Mouse (Mus musculus) hindbrain, postnatal 0 days (tissue): ENCODE results near the gene Il31ra. TPM values are rescaled to one million over a fixed set of nuclear protein-coding genes. Genes with fewer than 3 reads are reported as not detected.

Source experiments
- ATAC-seq: fragments of 200-750 bp; cut with Nextera tagmentation; 2 replicates; pipeline ENCODE4 v1.8.0; 2017; ENCODE audit warnings: mild to moderate bottlenecking, moderate TSS enrichment, moderate library complexity
- DNase-seq: peaks from one replicate; pipeline ENCODE4 v3.0.0-alpha.2; 2015; ENCODE audit warnings: low spot score
- H3K27ac ChIP-seq: fragments of 300-500 bp; sonication (generic); 2 replicates; pipeline ENCODE4 v1.5.1; 2014; ENCODE audit warnings: mild to moderate bottlenecking
- H3K27me3 ChIP-seq: fragments of 300-500 bp; sonication (generic); 2 replicates; pipeline ENCODE4 v1.6.1; 2014; ENCODE audit warnings: low read length, mixed read lengths; ENCODE audit not compliant: insufficient read depth
- H3K36me3 ChIP-seq: fragments of 300-500 bp; sonication (generic); 2 replicates; pipeline ENCODE4 v1.6.1; 2014; ENCODE audit warnings: low read length, mixed read lengths; ENCODE audit not compliant: insufficient read depth
- H3K4me1 ChIP-seq: fragments of 300-500 bp; sonication (generic); 2 replicates; pipeline ENCODE4 v1.6.1; 2014; ENCODE audit warnings: antibody characterized with exemption, low read length, mixed read lengths; ENCODE audit not compliant: insufficient read depth
- H3K4me2 ChIP-seq: fragments of 300-500 bp; sonication (generic); 2 replicates; pipeline ENCODE4 v1.6.1; 2014; ENCODE audit warnings: low read depth, mild to moderate bottlenecking, low read length, moderate library complexity, mixed read lengths
- H3K4me3 ChIP-seq: fragments of 300-500 bp; sonication (generic); 2 replicates; pipeline ENCODE4 v1.5.1; 2014; ENCODE audit warnings: low read length
- H3K9ac ChIP-seq: fragments of 300-500 bp; sonication (generic); replicated peaks from 2 replicates; pipeline ENCODE4 v1.6.1; 2014; ENCODE audit warnings: mild to moderate bottlenecking, low read length, moderate library complexity, mixed read lengths
- H3K9me3 ChIP-seq: fragments of 300-500 bp; sonication (generic); 2 replicates; pipeline ENCODE4 v1.6.1; 2016; ENCODE audit warnings: low read length, mixed read lengths
- CTCF ChIP-seq: IDR thresholded peaks from 2 replicates; pipeline ENCODE4 v1.5.1; 2016; ENCODE audit warnings: antibody characterized with exemption, control low read depth, low read depth
- WGBS: fragments of 180-500 bp; shearing (Covaris S2); extraction: QIAGEN DNeasy Blood & Tissue Kit; methylation state at CpG from one replicate; pipeline ENCODE4 v1.1.7; 2014; 5-methylcytosine and 5-hydroxymethylcytosine counted together
- polyA plus RNA-seq: library from polyadenylated mRNA; unstranded; fragments of >200 nt; fragmentation: Nextera tagmentation; extraction: Ambion mirVana; gene quantifications from 2 replicates; pipeline ENCODE4 v1.2.1, GENCODE M21; 2015
- total RNA-seq: library from RNA; depleted of rRNA; stranded (reverse); fragments of >200 nt; gene quantifications from 2 replicates; pipeline ENCODE4 v1.2.3, GENCODE M21; 2014

Il31ra gene
- total and polyA plus RNA-seq, 2 experiments from 2014 or later, result not detected

- no peak for DNase-seq
- Histone ChIP-seq H3K4me2 (no peak overlapping the region), H3K27me3 (no peaks in the 10 kb centered on the region), H3K4me3 (no peak overlapping the region), H3K27ac (no peak overlapping the region), H3K9ac (no peak overlapping the region), H3K4me1 (no peaks in the 10 kb centered on the region), H3K36me3 (no peaks in the 10 kb centered on the region), H3K9me3 (no peaks in the 10 kb centered on the region)
- TF ChIP-seq CTCF, result no peak
- no peak for ATAC-seq
- WGBS, result 22% methylated on average over 1 of the region's 1 CpGs
Observed at GRCm38 (mm10) chr13:112527186-112527585, 67.0 kb downstream of the Il31ra start.

DNA sequence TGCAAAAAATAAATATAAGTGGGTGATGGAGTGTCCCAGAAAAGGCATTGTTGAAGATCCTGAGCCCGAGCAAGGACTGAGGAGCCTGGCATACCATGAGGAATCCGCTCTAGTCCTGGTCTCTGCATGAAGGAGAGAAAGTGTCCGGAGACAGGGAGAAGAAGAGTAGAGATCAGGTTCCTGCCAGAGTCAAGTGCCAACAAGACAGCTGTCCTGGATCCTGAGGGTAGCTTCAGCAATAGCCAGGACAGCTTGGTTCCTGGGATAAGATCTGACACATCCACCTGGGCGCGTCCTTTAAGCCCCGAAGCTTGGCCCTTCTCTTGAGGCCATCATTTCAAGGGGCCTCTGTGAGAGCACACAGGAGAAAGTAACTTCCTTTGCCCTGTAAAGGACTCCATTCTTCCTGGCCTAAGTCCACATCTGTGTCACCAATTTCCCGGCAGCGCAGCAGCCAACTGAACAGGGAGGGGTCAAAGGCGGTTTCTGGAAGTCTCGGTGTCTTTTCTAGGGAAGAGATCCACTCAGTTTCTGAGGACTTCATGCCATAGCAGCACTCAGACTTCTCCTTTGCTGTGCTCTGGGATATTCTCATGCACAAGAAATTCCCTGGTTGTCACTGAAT is 70.7 kb downstream of the Il31ra start:
- no peaks in the 10 kb centered on the region for H3K36me3 ChIP-seq
- 85% methylated on average over 10 of the region's 10 CpGs for WGBS
- no peaks in the 10 kb centered on the region for H3K4me1 ChIP-seq
- DNase-seq (no peak), ATAC-seq (no peak)
- H3K27ac ChIP-seq, result no peak overlapping the region
- no peaks in the 10 kb centered on the region for H3K27me3 ChIP-seq
- no peak overlapping the region for H3K4me3 ChIP-seq
- TF ChIP-seq CTCF, result no peak
- H3K9me3 ChIP-seq, result no peaks in the 10 kb centered on the region
- H3K4me2 ChIP-seq, result no peak overlapping the region
- H3K9ac ChIP-seq, result no peak overlapping the region

- Histone ChIP-seq H3K27ac (no peak overlapping the region), H3K27me3 (no peaks in the 10 kb centered on the region), H3K4me3 (no peak overlapping the region), H3K9ac (no peak overlapping the region), H3K4me2 (no peak overlapping the region), H3K9me3 (no peaks in the 10 kb centered on the region), H3K4me1 (no peaks in the 10 kb centered on the region), H3K36me3 (no peaks in the 10 kb centered on the region)
- WGBS, result 84% methylated on average over 3 of the region's 3 CpGs
- ATAC-seq (no peak), DNase-seq (no peak)
- no peak for TF ChIP-seq CTCF
Observed at GRCm38 (mm10) chr13:112522896-112523295, 71.3 kb downstream of the Il31ra start.

- Histone ChIP-seq H3K27me3 (no peaks in the 10 kb centered on the region), H3K4me3 (no peak overlapping the region), H3K9me3 (no peaks in the 10 kb centered on the region), H3K9ac (no peak overlapping the region), H3K36me3 (no peaks in the 10 kb centered on the region), H3K4me1 (no peaks in the 10 kb centered on the region), H3K4me2 (no peak overlapping the region), H3K27ac (no peak overlapping the region)
- WGBS, result 63% methylated on average over 6 of the region's 6 CpGs
- ATAC-seq (no peak), DNase-seq (no peak)
- TF ChIP-seq CTCF, result no peak
Observed at GRCm38 (mm10) chr13:112522261-112522660, 71.9 kb downstream of the Il31ra start.

DNA sequence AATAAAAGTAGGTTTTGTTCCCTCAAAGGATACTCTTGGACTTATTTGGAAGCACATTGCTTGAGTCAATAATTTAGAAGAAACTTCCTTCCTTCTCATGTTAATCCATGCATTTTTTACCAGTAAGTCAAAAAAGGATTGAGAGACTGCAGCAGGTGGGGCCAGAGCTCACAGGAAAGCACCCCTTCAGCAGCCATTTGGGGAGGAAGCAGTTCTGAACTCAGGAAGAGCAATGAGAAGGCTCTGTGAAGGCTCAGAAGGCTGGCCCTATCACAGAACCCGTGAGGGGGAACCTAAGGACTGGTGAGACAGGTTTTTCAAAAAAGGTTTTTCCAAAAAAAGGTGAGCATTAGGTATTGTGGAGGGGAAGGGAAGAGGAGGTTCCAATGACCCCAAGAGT is 79.6 kb downstream of the Il31ra start:
- Histone ChIP-seq H3K9me3 (no peaks in the 10 kb centered on the region), H3K36me3 (no peaks in the 10 kb centered on the region), H3K4me1 (no peaks in the 10 kb centered on the region), H3K27ac (no peak overlapping the region), H3K27me3 (no peaks in the 10 kb centered on the region), H3K9ac (no peak overlapping the region), H3K4me3 (no peak overlapping the region), H3K4me2 (no peak overlapping the region)
- ATAC-seq, result no peak
- 63% methylated on average over 1 of the region's 1 CpGs for WGBS
- no peak for TF ChIP-seq CTCF
- DNase-seq, result no peak

- ATAC-seq (no peak), DNase-seq (no peak)
- Histone ChIP-seq H3K9me3 (no peaks in the 10 kb centered on the region), H3K4me3 (no peak overlapping the region), H3K4me1 (no peaks in the 10 kb centered on the region), H3K4me2 (no peak overlapping the region), H3K27me3 (no peaks in the 10 kb centered on the region), H3K9ac (no peak overlapping the region), H3K36me3 (no peaks in the 10 kb centered on the region), H3K27ac (no peak overlapping the region)
- 83% methylated on average over 5 of the region's 5 CpGs for WGBS
- no peak for TF ChIP-seq CTCF
Observed at GRCm38 (mm10) chr13:112512824-112513223, 81.3 kb downstream of the Il31ra start.

DNA sequence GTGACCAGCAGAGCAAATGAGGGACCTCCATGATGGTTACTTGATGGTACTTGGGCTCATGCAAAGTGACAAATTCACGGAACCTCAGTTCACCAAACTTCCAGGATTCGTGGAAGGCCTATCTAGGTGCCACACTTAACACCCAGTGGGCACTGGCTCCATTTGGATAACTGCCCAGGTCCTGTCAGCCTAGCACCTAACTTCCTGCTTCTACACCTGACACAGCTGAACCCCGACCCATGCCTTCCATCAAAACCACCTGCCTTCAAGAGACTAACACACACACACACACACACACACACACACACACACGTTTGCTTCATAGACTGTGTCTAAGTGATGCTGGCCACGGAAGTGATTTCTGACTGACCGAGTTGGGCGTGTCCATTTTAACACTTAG is 82.3 kb downstream of the Il31ra start:
- Histone ChIP-seq H3K27ac (no peak overlapping the region), H3K4me3 (no peak overlapping the region), H3K9me3 (no peaks in the 10 kb centered on the region), H3K9ac (no peak overlapping the region), H3K4me2 (no peak overlapping the region), H3K36me3 (no peaks in the 10 kb centered on the region), H3K27me3 (no peaks in the 10 kb centered on the region), H3K4me1 (no peaks in the 10 kb centered on the region)
- no peak for TF ChIP-seq CTCF
- no peak for ATAC-seq
- no peak for DNase-seq
- WGBS, result 94% methylated on average over 7 of the region's 7 CpGs
